Mouse (Mus musculus) myocyte (in vitro differentiated cells): ENCODE results near the gene Gpsm1.

ENCODE experiments used
- CEBPB ChIP-seq: IDR thresholded peaks from 2 replicates; pipeline ENCODE4 v1.6.1; 2011; ENCODE audit warnings: mild to moderate bottlenecking, moderate library complexity; ENCODE audit not compliant: poor library complexity, insufficient read depth, severe bottlenecking
- E2F4 ChIP-seq: IDR thresholded peaks from one replicate; pipeline ENCODE4 v1.6.1; 2011; ENCODE audit warnings: mild to moderate bottlenecking, control low read depth, moderate library complexity; ENCODE audit not compliant: insufficient read depth
- MAX ChIP-seq: IDR thresholded peaks from one replicate; pipeline ENCODE4 v1.6.1; 2011; ENCODE audit warnings: low read depth, mild to moderate bottlenecking, control low read depth
- MYOD1 ChIP-seq, 3 experiments: IDR thresholded peaks; one replicate each; pipeline ENCODE4 v1.6.1; 2011; ENCODE audit warnings: control low read depth in 2 of 3, low read depth in 2 of 3, mild to moderate bottlenecking in 2 of 3, moderate library complexity in 1 of 3; ENCODE audit not compliant: insufficient read length in 2 of 3, control insufficient read depth in 1 of 3
- POLR2A ChIP-seq: IDR thresholded peaks from one replicate; pipeline ENCODE4 v1.6.1; 2011; ENCODE audit warnings: low read depth, mild to moderate bottlenecking, control low read depth, moderate library complexity; ENCODE audit not compliant: insufficient read length
- POLR2AphosphoS2 ChIP-seq: IDR thresholded peaks from one replicate; pipeline ENCODE4 v1.6.1; 2011; ENCODE audit warnings: low read depth, control low read depth; ENCODE audit not compliant: insufficient read length
- REST ChIP-seq: IDR thresholded peaks from one replicate; pipeline ENCODE4 v1.6.1; 2011; ENCODE audit warnings: mild to moderate bottlenecking, control low read depth, moderate library complexity; ENCODE audit not compliant: insufficient read depth, insufficient read length
- SRF ChIP-seq: IDR thresholded peaks from one replicate; pipeline ENCODE4 v1.6.1; 2011; ENCODE audit warnings: low read depth; ENCODE audit not compliant: control insufficient read depth, insufficient read length
- TCF12 ChIP-seq: IDR thresholded peaks from one replicate; pipeline ENCODE4 v1.6.1; 2011; ENCODE audit warnings: mild to moderate bottlenecking, control low read depth; ENCODE audit not compliant: poor library complexity, insufficient read depth, severe bottlenecking
- TCF3 ChIP-seq: IDR thresholded peaks from one replicate; pipeline ENCODE4 v1.6.1; 2011; ENCODE audit warnings: low read depth, control low read depth; ENCODE audit not compliant: insufficient read length
- USF1 ChIP-seq: IDR thresholded peaks from one replicate; pipeline ENCODE4 v1.6.1; 2011; ENCODE audit warnings: low read depth, mild to moderate bottlenecking, control low read depth, moderate library complexity

DNA sequence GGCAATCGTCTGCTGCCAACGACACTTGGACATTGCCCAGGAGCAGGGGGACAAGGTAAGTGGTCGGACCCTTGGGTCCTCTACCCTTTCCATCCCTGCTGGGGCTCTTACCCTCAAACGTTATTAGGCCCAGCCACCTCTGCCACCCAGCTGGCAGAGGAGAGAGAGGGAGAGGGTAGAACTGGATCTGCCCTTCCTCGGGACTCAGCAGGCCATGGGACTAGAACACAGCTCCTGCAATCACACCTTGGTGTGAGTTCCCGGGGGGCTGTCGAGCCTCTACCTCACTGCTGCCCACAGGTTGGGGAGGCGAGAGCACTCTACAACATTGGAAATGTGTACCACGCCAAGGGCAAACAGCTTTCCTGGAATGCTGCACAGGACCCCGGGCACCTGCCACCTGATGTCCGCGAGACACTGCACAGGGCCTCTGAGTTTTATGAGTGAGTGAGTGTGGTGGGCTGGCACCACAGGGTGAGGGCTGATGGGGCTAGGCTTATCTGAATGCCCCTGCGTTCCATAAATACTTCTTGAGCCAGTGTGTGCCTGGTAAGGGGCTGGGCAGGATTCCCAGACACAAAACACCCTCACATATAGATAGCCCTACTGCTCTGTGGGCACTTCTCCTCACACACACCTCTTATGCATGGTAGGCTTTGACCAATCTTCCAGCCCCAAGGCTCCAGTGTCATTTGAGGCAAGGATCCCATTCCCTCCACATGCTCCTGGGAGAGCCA is 8.4 kb downstream of the Gpsm1 start:
- TF ChIP-seq MAX (no peak), TCF12 (no peak), TCF3 (no peak), SRF (no peak), E2F4 (no peak), POLR2AphosphoS2 (no peak), POLR2A (no peak), REST (no peak), USF1 (no peak), MYOD1 (IDR thresholded peaks at IDR 0.05; ENCODE audit: control insufficient read depth in 1 of 3, insufficient read length in 2 of 3, low read depth in 2 of 3) (no peak), CEBPB (no peak)
